Mouse (Mus musculus) lung, adult 10 weeks (tissue): ENCODE data around the gene Sdha. TPM values are rescaled to one million over a fixed set of nuclear protein-coding genes. Genes with fewer than 3 reads are reported as not detected.

Experiments
- polyA plus RNA-seq: library from polyadenylated mRNA; stranded (reverse); fragments of 350-450 nt; fragmentation: Illumina TruSeq; extraction: RNeasy Lipid Tissue Mini Kit (QIAGEN cat#74804); gene quantifications from one replicate; pipeline ENCODE4 v1.2.3, GENCODE M21; 2014; ENCODE audit warnings: low read depth, low replicate concordance; ENCODE audit not compliant: insufficient read depth

Gene Sdha
- 110 TPM for polyA plus RNA-seq

GRCm38 (mm10) chr13:74349566-74350434 is at the start of gene Sdha, which contains the start of gene Ccdc127:
Sdha (minus strand) TSS chr13:74350280.
Ccdc127 (plus strand) TSS chr13:74350309.

GRCm38 (mm10) chr13:74399298-74399839 is 49.3 kb upstream of the Sdha start, which contains the start of gene Ftl1-ps1:
Ftl1-ps1 (plus strand) TSS chr13:74399694.

DNA sequence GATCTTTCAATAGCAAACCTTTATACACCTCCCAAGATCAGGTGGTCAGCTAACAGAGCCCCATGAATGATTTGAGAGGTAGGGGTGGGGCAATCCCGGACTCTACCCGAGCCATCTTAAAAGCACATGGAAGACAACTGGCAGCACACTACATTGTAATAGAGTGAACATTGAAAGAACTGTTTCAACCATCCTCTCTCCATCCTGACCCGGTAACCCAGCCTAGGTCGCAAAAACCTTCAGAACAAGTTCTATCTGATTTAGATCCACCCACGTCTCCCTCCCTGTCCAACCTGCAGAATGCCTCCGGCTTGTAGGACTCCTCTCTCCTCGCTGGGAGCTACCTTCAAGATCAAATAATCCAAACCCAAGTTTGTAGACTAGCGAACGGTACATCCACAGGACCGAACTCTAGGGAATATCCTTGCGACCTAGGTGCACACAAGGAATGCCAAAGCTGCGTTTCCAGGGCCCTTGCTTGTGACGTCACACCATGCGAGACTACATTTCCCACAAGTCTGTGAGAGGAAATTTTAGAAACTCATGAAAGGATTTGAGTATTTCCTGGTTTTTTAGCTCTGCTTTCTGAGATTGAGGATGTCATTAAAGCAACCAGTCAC is 40.4 kb upstream of the Sdha start, which contains the start of gene Zfp72:
Zfp72 (minus strand) TSS at position 466 of the 620 bp plus-strand sequence.

GRCm38 (mm10) chr13:74363859-74364235 is 13.8 kb upstream of the Sdha start, which contains the start of gene Lrrc14b:
Lrrc14b (minus strand) TSS chr13:74364005.

DNA sequence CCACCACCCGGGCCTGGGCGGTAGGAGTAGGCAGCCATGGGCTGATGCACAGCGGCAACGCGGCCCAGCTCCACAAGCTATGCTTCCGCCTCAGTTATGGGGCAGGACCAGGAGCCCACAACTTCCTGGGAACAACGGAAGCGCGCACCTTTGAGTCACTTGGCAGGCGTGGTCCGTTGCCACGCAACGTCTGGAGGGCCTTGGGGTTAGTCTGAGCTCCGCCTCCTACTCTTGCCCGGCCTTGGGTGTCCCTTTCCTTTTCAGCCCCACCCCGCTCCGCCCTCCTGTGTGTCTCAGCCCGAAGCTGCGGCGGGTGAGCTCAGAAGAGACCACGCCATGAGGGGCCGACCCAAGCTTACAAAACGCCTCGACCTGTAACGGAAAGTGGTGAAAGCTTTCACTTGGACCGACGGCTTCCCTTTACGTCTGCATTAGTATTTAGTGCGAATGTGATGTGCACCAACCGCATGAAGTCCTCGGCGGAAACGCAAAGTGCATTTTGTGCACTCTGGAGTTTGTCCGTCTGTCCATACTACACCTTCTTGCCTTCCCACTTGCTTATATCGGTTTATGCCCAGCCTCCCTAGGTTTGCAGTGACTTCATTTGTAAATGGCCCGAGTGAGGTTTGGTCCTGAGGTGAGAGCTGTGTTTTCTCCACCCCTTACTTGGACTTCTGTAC is 32.8 kb downstream of the Sdha start, which contains the start of gene Pdcd6:
Pdcd6 (minus strand) TSS at position 411 of the 680 bp plus-strand sequence.

GRCm38 (mm10) chr13:74292167-74292566 is 57.9 kb downstream of the Sdha start, which contains the start of gene Ahrr:
Ahrr (minus strand) TSS chr13:74292331.

Other genes with a start within 250 kb of the Sdha start
- not detected for gene Slc9a3, start 228.8 kb downstream of the Sdha start, polyA plus RNA-seq
- gene Exoc3, start 141.5 kb downstream of the Sdha start, polyA plus RNA-seq, result 27.1 TPM
- gene Ahrr, start 57.9 kb downstream of the Sdha start, polyA plus RNA-seq, result 0.10 TPM
- gene Pdcd6, start 32.7 kb downstream of the Sdha start, polyA plus RNA-seq, result 107 TPM
- 17.1 TPM for gene Ccdc127, start within 50 bp of the Sdha start, polyA plus RNA-seq
- gene Lrrc14b, start 13.7 kb upstream of the Sdha start, polyA plus RNA-seq, result 0.50 TPM
- gene Zfp72, start 40.6 kb upstream of the Sdha start, polyA plus RNA-seq, result 1.5 TPM
- 45.9 TPM for gene Ftl1-ps1, start 49.4 kb upstream of the Sdha start, polyA plus RNA-seq
- gene Zfp825, start 143.7 kb upstream of the Sdha start, polyA plus RNA-seq, result 8.5 TPM